Mouse (Mus musculus): ENCODE results near the gene B4galt3. TPM values are rescaled to one million over a fixed set of nuclear protein-coding genes. Genes with fewer than 3 reads are reported as not detected.
A peak's percentile ranks its signal among the peaks of the same experiment; 100 is the strongest.
"Not testable (repeated sequence)": the region's sequence is repeated elsewhere in the genome, so short reads cannot be mapped to it uniquely, and the experiment has no call there.

The B4galt3 gene
- total RNA-seq, 2 experiments from 2014 or later, result 74.2 to 87.8 TPM

GRCm38 (mm10) chr1:171239992-171240744, 30.0 kb upstream of the B4galt3 start:
- intact Hi-C loops (cut with DNase I), result no loop called here
- no peak for DNase-seq

- DNase-seq, result no peak
- intact Hi-C loops (cut with DNase I), result no loop called here
Observed at GRCm38 (mm10) chr1:171240911-171241310, 29.2 kb upstream of the B4galt3 start.

GRCm38 (mm10) chr1:171241952-171242351, 28.2 kb upstream of the B4galt3 start:
- DNase-seq; intact Hi-C loops (cut with DNase I): not testable (repeated sequence)

GRCm38 (mm10) chr1:171245353-171245752, 24.8 kb upstream of the B4galt3 start:
- DNase-seq, result no peak
- intact Hi-C loops (cut with DNase I), result no loop called here

GRCm38 (mm10) chr1:171246709-171247452, 23.2 kb upstream of the B4galt3 start:
- intact Hi-C loops (cut with DNase I), result no loop called here
- peak; percentile 98 for DNase-seq

GRCm38 (mm10) chr1:171247453-171247841, 22.7 kb upstream of the B4galt3 start:
- intact Hi-C loops (cut with DNase I), result no loop called here
- no peak for DNase-seq

- intact Hi-C loops (cut with DNase I), result no loop called here
Observed at GRCm38 (mm10) chr1:171247916-171248315, 22.2 kb upstream of the B4galt3 start.

GRCm38 (mm10) chr1:171248386-171249226, 21.5 kb upstream of the B4galt3 start:
- no peak for DNase-seq
- intact Hi-C loops (cut with DNase I), result no loop called here

More at GRCm38 (mm10) chr1:171247916-171248315, 22.2 kb upstream of the B4galt3 start:
- no peak for DNase-seq

GRCm38 (mm10) chr1:171249913-171250600, 20.1 kb upstream of the B4galt3 start, which contains the start of gene Adamts4:
Gene Adamts4, plus strand, starts transcription at chr1:171250421.
- peak; percentile 56 for DNase-seq
- intact Hi-C loops (cut with DNase I), result no loop called here

- DNase-seq, result peak; percentile 79
- intact Hi-C loops (cut with DNase I), result no loop called here
Observed at GRCm38 (mm10) chr1:171250680-171251593, 19.2 kb upstream of the B4galt3 start, which contains the start of gene Ndufs2. Gene Ndufs2, minus strand, starts transcription at chr1:171251388.

GRCm38 (mm10) chr1:171251594-171252324, 18.4 kb upstream of the B4galt3 start:
- intact Hi-C loops (cut with DNase I), result no loop called here
- peak; percentile 60 for DNase-seq

- peak; percentile 44 for DNase-seq
- intact Hi-C loops (cut with DNase I), result no loop called here
Observed at GRCm38 (mm10) chr1:171252415-171252814, 17.7 kb upstream of the B4galt3 start.

- intact Hi-C loops (cut with DNase I), result loop anchor here (2.0 kb wide), 1 partner anchor 27 kb away; no protein-coding TSS in a partner anchor
- no peak for DNase-seq
Observed at GRCm38 (mm10) chr1:171256095-171256818, 13.9 kb upstream of the B4galt3 start.

- DNase-seq, result peak; percentile 74
- intact Hi-C loops (cut with DNase I), result loop anchor here (2.0 kb wide), 1 partner anchor 28 kb away; no protein-coding TSS in a partner anchor
Observed at GRCm38 (mm10) chr1:171256937-171257548, 13.1 kb upstream of the B4galt3 start.

- intact Hi-C loops (cut with DNase I), result loop anchor here (2.0 kb wide), 1 partner anchor 29 kb away; no protein-coding TSS in a partner anchor
- DNase-seq, result no peak
Observed at GRCm38 (mm10) chr1:171257781-171258180, 12.3 kb upstream of the B4galt3 start.

- DNase-seq, result no peak
- intact Hi-C loops (cut with DNase I), result no loop called here
Observed at GRCm38 (mm10) chr1:171258921-171259320, 11.2 kb upstream of the B4galt3 start.

GRCm38 (mm10) chr1:171260316-171260715, 9.8 kb upstream of the B4galt3 start:
- intact Hi-C loops (cut with DNase I), result no loop called here
- DNase-seq, result no peak

Data from left cerebral cortex, postnatal 4 days (tissue).